9 mouse cellular contexts compared by ENCODE assay signal in the genomic region with DNA sequence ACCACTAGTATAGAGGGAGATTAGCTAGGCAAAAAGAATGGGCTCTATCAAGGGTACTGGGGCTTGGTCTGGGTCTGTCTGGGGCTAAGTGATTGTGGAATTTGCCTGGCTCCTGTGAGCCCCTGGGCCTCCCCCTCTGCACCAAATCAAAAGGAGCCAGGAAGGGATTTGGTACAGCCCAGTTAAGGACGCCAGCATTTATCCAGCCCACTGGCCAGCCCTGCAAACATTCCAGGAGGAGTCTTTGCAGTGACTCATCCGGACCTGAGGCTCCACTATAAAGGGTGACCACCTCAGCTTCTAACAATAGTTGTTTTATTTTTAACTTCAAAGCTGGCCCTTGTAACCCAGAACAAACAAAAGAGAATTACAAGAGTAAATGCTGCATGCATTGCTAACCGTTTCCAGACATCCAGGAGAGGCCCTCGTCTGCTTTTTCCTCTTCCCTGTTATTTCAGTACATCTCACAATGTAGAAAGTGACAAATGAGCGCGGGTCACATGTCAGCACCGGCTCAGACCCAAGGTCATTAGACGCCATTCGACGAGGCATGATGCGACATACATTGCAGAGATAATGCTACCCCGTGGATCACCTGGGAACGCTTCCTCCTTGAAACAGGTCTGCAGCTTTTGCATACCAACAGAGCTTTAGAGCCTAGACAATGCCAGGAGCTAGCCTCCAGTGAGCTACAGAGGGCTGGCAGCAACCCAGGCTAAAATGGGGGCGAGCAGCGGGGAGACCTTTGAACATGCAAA.
DNase-seq lines count a peak whose midpoint lies in the region; ATAC-seq and TF ChIP-seq lines count a peak whose summit lies in the region.
"Had no signal": no experiment of that assay in that cellular context is flagged by ENCODE, and none has a peak within 500 bp of the region (broad histone marks: within the 10 kb centered on the region; RNA-seq: fewer than 3 reads in every experiment).

No protein-coding gene starts in this region.

- 37% methylated on average over 15 of the region's 15 CpGs for WGBS in forebrain, embryonic 14.5 days

- no peak overlapping the region for H3K4me2 ChIP-seq in forebrain, embryonic 14.5 days (ENCODE audit: low read length)
- H3K4me2 ChIP-seq: limb, embryonic 13.5 days had no signal

- TF ChIP-seq POLR2A in brain, embryonic 14.5 days (IDR thresholded peaks at IDR 0.05; ENCODE audit: borderline replicate concordance, extremely low read depth, insufficient read depth, insufficient read length, poor library complexity, severe bottlenecking), result no peak

- no peak overlapping the region for H3K4me3 ChIP-seq in layer of hippocampus, adult 2 months
- no peak overlapping the region for H3K4me3 ChIP-seq in forebrain, embryonic 14.5 days (ENCODE audit: low read depth, low read length)
- H3K4me3 ChIP-seq: limb, embryonic 13.5 days had no signal

- no peak for TF ChIP-seq CTCF in layer of hippocampus, adult 2 months (conservative IDR thresholded peaks at IDR 0.05)
- no peak for TF ChIP-seq CTCF in brain, embryonic 14.5 days (IDR thresholded peaks at IDR 0.05; ENCODE audit: borderline replicate concordance, extremely low read depth, insufficient read depth, insufficient read length)

- H3K36me3 ChIP-seq in forebrain, embryonic 14.5 days (ENCODE audit: control insufficient read depth, insufficient read depth, low read length), result no peaks in the 10 kb centered on the region
- H3K36me3 ChIP-seq: limb, embryonic 13.5 days had no signal

- H3K27me3 ChIP-seq in forebrain, embryonic 14.5 days (replicated peaks; ENCODE audit: control insufficient read depth, insufficient read depth, low read length), result no peaks in the 10 kb centered on the region
- H3K27me3 ChIP-seq: limb, embryonic 13.5 days had no signal

- no peaks in the 10 kb centered on the region; the same call in 1 of the 2 replicates for H3K4me1 ChIP-seq in forebrain, embryonic 14.5 days (ENCODE audit: control insufficient read depth, insufficient read depth, low read length)

- no peak overlapping the region for H3K9ac ChIP-seq in forebrain, embryonic 14.5 days (ENCODE audit: low read length)
- H3K9ac ChIP-seq: limb, embryonic 13.5 days had no signal

- ATAC-seq in forebrain, embryonic 14.5 days, result no peak

- no peaks in the 10 kb centered on the region for H3K9me3 ChIP-seq in forebrain, embryonic 14.5 days (replicated peaks; ENCODE audit: control insufficient read depth, low read length)
- H3K9me3 ChIP-seq: limb, embryonic 13.5 days had no signal

- no peak for DNase-seq in layer of hippocampus, adult 2 months (ENCODE audit: low spot score in 2 of 2)
- no peak for DNase-seq in layer of hippocampus, adult 9-10 months (ENCODE audit: low spot score)
- peak; percentile 31 for DNase-seq in brain, embryonic 14.5 days (ENCODE audit: low read depth)
- DNase-seq in heart, adult 9 months (ENCODE audit: low spot score in 2 of 2), result peak; percentile 61 to 71
- peak; percentile 16 for DNase-seq in lung, postnatal 36 days
- no peak for DNase-seq in urinary bladder, adult 2 months (ENCODE audit: low spot score)
- DNase-seq in forebrain, embryonic 14.5 days (ENCODE audit: low spot score), result no peak
- no peak for DNase-seq in ovary, postnatal 36 days (ENCODE audit: low spot score)

- peak overlapping the region; percentile 52; the same call in 1 of the 2 replicates for H3K27ac ChIP-seq in layer of hippocampus, adult 2 months
- H3K27ac ChIP-seq in forebrain, embryonic 14.5 days (ENCODE audit: low read depth, low read length), result no peak overlapping the region
- H3K27ac ChIP-seq: limb, embryonic 13.5 days had no signal

Comparison
In these comparisons a context has a peak if more than half of its experiments do, and no peak if none do; other contexts are left out.
1. DNase-seq: peak in brain, embryonic 14.5 days (single experiment), heart, adult 9 months (2 of 2) and lung, postnatal 36 days (single experiment); none in layer of hippocampus, adult 2 months (0 of 2), layer of hippocampus, adult 9-10 months (single experiment), urinary bladder, adult 2 months (single experiment), forebrain, embryonic 14.5 days (single experiment) and ovary, postnatal 36 days (single experiment).